Comparison of ENCODE assay signal across 13 mouse cellular contexts in the genomic region with DNA sequence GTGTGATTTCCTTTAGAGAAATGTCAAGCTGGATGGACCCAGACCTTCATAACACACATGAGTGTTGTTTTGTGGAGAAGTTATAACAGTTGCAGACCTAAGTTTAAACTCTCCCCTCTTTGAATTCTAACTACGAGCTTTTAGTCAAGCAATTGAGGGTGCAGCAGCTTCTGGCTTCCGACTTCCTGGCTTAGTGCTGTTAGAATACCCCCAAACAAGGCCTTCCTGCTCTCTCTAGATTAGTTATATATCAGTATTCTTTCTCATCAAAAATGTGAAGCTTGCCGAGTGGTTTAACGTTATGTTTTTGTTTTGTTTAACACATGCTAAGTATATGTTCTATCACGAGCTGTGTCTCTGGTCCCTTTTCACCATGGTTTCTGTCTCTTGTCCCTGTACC. TPM values are rescaled to one million over a fixed set of nuclear protein-coding genes. Genes with fewer than 3 reads are reported as not detected.
DNase-seq lines count a peak whose midpoint lies in the region; ATAC-seq lines count a peak whose summit lies in the region.
"Had no signal": no experiment of that assay in that cellular context is flagged by ENCODE, and none has a peak within 500 bp of the region (broad histone marks: within the 10 kb centered on the region; RNA-seq: fewer than 3 reads in every experiment).

No protein-coding gene starts in this region.

- peak overlapping the region; percentile 47; the same call in 1 of the 2 replicates for H3K9ac ChIP-seq in heart, embryonic 13.5 days
- H3K9ac ChIP-seq in midbrain, embryonic 12.5 days (replicated peaks) = no peak overlapping the region
- no peak overlapping the region for H3K9ac ChIP-seq in midbrain, embryonic 16.5 days (ENCODE audit: low read depth, low read length)
- H3K9ac ChIP-seq in stomach, embryonic 15.5 days = no peak overlapping the region
- H3K9ac ChIP-seq: hindbrain, embryonic 12.5 days; liver, embryonic 13.5 days had no signal

- WGBS in heart, embryonic 13.5 days = 45% methylated on average over 5 of the region's 5 CpGs
- 66% methylated on average over 5 of the region's 5 CpGs for WGBS in midbrain, embryonic 12.5 days
- WGBS in midbrain, embryonic 16.5 days = 68% methylated on average over 5 of the region's 5 CpGs
- 48% methylated on average over 5 of the region's 5 CpGs for WGBS in stomach, embryonic 15.5 days

- peak overlapping the region; percentile 35 for H3K4me2 ChIP-seq in heart, embryonic 13.5 days
- H3K4me2 ChIP-seq in midbrain, embryonic 12.5 days (replicated peaks) = 0 out of 2 replicates have a peak overlapping the region, but pooled peaks have one; percentile 1
- no peak overlapping the region for H3K4me2 ChIP-seq in midbrain, embryonic 16.5 days (ENCODE audit: low read length)
- H3K4me2 ChIP-seq in stomach, embryonic 15.5 days = peak overlapping the region; percentile 41
- H3K4me2 ChIP-seq: hindbrain, embryonic 12.5 days; midbrain, embryonic 11.5 days had no signal

- H3K27ac ChIP-seq in heart, embryonic 13.5 days (replicated peaks) = no peak overlapping the region
- no peak overlapping the region for H3K27ac ChIP-seq in midbrain, embryonic 12.5 days (replicated peaks)
- no peak overlapping the region for H3K27ac ChIP-seq in midbrain, embryonic 16.5 days (ENCODE audit: low read length)
- peak overlapping the region; percentile 16; the same call in 1 of the 2 replicates for H3K27ac ChIP-seq in stomach, embryonic 15.5 days
- H3K27ac ChIP-seq: hindbrain, embryonic 12.5 days; liver, embryonic 13.5 days had no signal

- H3K27me3 ChIP-seq in heart, embryonic 13.5 days (replicated peaks) = no peaks in the 10 kb centered on the region
- H3K27me3 ChIP-seq in midbrain, embryonic 12.5 days = no peaks in the 10 kb centered on the region
- no peaks in the 10 kb centered on the region for H3K27me3 ChIP-seq in midbrain, embryonic 16.5 days (ENCODE audit: control insufficient read depth, insufficient read depth, low read depth, low read length)
- H3K27me3 ChIP-seq in stomach, embryonic 15.5 days (replicated peaks) = no peaks in the 10 kb centered on the region
- H3K27me3 ChIP-seq: CH12.LX; hindbrain, embryonic 12.5 days; liver, embryonic 13.5 days had no signal

- no peaks in the 10 kb centered on the region for H3K9me3 ChIP-seq in heart, embryonic 13.5 days
- no peaks in the 10 kb centered on the region for H3K9me3 ChIP-seq in midbrain, embryonic 12.5 days
- H3K9me3 ChIP-seq in midbrain, embryonic 16.5 days (replicated peaks; ENCODE audit: control insufficient read depth, low read length, poor library complexity, severe bottlenecking) = no peaks in the 10 kb centered on the region
- no peaks in the 10 kb centered on the region for H3K9me3 ChIP-seq in stomach, embryonic 15.5 days
- H3K9me3 ChIP-seq: hindbrain, embryonic 12.5 days; liver, embryonic 13.5 days had no signal

- peaks cover 85% of the 10 kb centered on the region for H3K4me1 ChIP-seq in heart, embryonic 13.5 days
- peaks cover 12% of the 10 kb centered on the region for H3K4me1 ChIP-seq in midbrain, embryonic 12.5 days
- peaks cover 3% of the 10 kb centered on the region; the same call in 1 of the 2 replicates for H3K4me1 ChIP-seq in midbrain, embryonic 16.5 days (ENCODE audit: control insufficient read depth, insufficient read depth, low read length)
- H3K4me1 ChIP-seq in stomach, embryonic 15.5 days = peaks cover 32% of the 10 kb centered on the region

- H3K36me3 ChIP-seq in heart, embryonic 13.5 days = peaks cover 9% of the 10 kb centered on the region
- no peaks in the 10 kb centered on the region for H3K36me3 ChIP-seq in midbrain, embryonic 12.5 days
- no peaks in the 10 kb centered on the region for H3K36me3 ChIP-seq in midbrain, embryonic 16.5 days (ENCODE audit: control insufficient read depth, insufficient read depth, low read length)
- H3K36me3 ChIP-seq in stomach, embryonic 15.5 days = no peaks in the 10 kb centered on the region
- H3K36me3 ChIP-seq: hindbrain, embryonic 12.5 days; liver, embryonic 13.5 days had no signal

- H3K4me3 ChIP-seq in heart, embryonic 13.5 days = no peak overlapping the region
- no peak overlapping the region for H3K4me3 ChIP-seq in midbrain, embryonic 12.5 days
- no peak overlapping the region for H3K4me3 ChIP-seq in midbrain, embryonic 16.5 days (ENCODE audit: low read depth, low read length)
- H3K4me3 ChIP-seq in stomach, embryonic 15.5 days (replicated peaks) = no peak overlapping the region
- H3K4me3 ChIP-seq: hindbrain, embryonic 12.5 days; liver, embryonic 13.5 days had no signal

- no peak for DNase-seq in heart, adult 9 months (ENCODE audit: low spot score in 2 of 2)
- peak; percentile 35 for DNase-seq in induced T-regulatory cell, adult 2 months (ENCODE audit: low read depth)
- DNase-seq in cerebellum, adult 9-11 months = no peak
- DNase-seq in spleen, adult 12 weeks (ENCODE audit: low spot score) = no peak
- DNase-seq: liver, embryonic 13.5 days; right cerebral cortex, postnatal 4 days had no signal

- ATAC-seq in heart, embryonic 13.5 days (ENCODE audit: extremely low read depth, insufficient number of reproducible peaks, low FRiP score, low TSS enrichment) = no peak
- ATAC-seq in midbrain, embryonic 12.5 days (ENCODE audit: low FRiP score, low read depth) = no peak
- ATAC-seq in midbrain, embryonic 16.5 days = no peak
- no peak for ATAC-seq in stomach, embryonic 15.5 days (ENCODE audit: insufficient read depth, low FRiP score, low read depth)

RNA-seq across cellular contexts. Expression of a gene that starts 56.9 kb away (rescaled TPM):
- polyA plus RNA-seq in heart, embryonic 13.5 days (2015; fragmentation: Nextera tagmentation; extraction: Ambion mirVana) = 37.9 and 39.8 TPM in 2 replicates
- polyA plus RNA-seq in midbrain, embryonic 12.5 days (2016; fragmentation: Nextera tagmentation; extraction: Ambion mirVana) = 18.8 and 20.7 TPM in 2 replicates
- polyA plus RNA-seq in midbrain, embryonic 16.5 days (2015; fragmentation: Nextera tagmentation; extraction: Ambion mirVana) = 10.3 and 10.7 TPM in 2 replicates
- 69.5 and 73.3 TPM in 2 replicates for polyA plus RNA-seq in stomach, embryonic 15.5 days (2015; fragmentation: Nextera tagmentation; extraction: Ambion mirVana)
